Mouse (Mus musculus): ENCODE results near the gene Ptprm.

The Ptprm gene

DNA sequence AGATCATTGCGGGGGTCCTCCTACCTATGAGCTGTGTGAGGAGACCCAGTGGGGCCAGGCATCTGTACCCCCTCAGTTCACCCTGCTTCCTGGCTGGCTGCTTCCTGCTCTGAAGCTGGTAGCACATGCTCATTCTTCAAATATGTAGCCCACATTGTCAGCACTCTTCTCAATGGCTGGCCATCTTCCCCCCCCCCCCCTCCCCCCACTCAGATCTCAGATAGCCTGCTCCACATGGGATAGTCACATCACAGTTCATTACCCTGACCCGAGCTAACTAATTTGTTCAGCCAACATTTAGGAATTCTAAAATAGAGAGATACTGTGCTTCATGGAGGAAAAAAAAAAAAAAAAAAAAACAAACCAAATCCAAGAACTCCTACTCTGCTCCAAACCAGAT lies 679.6 kb downstream of the Ptprm start:
- DNase-seq (ENCODE audit: low read depth): no peak

- no peak for DNase-seq (ENCODE audit: low read depth)
Observed at GRCm38 (mm10) chr17:66671715-66672230, 682.5 kb downstream of the Ptprm start.

DNA sequence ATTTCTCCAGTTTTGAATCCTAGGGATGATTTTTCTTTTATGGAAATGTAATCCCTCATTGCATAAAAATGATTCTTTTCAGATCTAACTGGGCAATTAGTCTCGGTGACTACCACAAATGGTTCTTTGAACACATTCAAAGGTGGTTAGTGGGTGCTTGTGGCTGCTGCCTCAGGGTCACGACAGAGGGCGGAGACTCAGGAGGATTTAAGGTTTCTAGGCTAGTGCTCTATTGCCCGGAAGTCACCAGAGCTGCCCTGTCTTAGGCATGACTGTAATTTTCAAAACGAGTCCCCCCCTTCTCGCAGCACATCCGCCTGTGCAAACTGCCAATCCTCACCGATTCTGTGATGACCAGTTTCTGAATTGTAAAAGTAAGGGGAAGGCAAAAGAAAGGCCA lies 683.0 kb downstream of the Ptprm start:
- DNase-seq (ENCODE audit: low read depth): no peak

DNA sequence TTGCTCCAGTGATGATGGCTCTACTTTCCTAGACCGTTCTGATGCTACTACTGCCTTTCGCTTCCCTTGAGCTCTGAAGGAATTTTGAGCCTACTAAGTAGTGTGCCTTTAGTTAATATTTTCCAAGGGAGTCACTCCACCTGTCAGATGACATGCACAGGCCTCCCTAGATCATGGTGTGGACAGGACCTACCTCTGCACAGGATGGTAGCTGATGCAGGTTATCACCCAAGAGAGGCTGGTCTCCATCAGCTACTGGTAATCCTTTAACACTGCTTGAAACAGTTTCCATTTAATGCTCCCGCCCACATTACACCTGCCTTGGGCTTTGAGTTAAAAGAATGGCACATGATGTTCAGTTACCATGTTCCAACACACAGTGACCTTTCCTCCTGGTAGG lies 688.5 kb downstream of the Ptprm start:
- no peak for DNase-seq (ENCODE audit: low read depth)

DNA sequence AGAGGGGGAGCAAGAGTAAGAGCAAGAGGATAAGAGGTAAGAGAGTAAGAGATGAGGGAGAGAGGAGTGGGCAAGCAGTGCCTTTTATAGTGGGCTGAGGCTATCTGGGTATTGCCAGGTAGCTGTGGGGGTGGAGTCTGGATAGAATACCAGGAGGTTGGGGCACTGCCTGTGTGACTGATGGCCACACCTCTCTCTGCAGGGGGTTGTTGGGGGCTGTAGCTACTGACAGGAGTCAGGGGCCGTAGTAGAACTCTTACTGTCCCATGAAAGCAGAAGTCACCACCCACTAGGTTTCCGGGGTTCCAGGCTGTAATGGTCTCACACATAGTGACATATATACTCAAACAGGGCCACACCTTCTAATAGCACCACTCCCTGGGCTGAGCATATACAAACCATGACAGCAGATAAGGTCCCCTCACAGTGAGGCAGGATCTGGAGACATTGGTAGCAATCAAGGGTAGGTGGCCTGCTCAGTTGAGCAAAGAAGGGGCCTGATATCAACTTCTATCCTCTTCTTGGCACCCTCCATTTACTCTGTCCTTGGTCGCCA lies 689.0 kb downstream of the Ptprm start:
- DNase-seq (ENCODE audit: low read depth): no peak

DNA sequence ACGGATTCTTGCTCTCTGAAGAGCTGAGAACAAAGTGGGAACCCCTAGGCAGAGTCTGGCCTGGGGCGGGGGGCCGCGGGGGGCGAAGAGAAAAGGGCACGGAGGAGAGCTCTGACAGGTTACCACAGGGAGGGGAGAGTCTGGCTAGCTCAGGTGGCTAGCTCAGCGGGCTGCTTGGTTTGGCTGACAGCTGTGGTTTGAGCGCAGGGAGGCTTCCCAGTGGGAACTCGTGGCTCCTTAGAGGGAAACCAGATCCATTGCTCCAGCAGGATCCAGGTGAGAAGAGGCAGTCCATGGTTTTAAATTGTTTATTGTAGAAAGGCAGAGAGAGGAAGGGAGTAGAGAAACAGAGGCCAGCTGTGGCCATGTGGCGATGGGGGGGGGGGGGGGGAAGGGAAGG lies 689.5 kb downstream of the Ptprm start:
- no peak for DNase-seq (ENCODE audit: low read depth)

GRCm38 (mm10) chr17:66659242-66659641 lies 695.0 kb downstream of the Ptprm start:
- DNase-seq (ENCODE audit: low read depth): no peak

DNA sequence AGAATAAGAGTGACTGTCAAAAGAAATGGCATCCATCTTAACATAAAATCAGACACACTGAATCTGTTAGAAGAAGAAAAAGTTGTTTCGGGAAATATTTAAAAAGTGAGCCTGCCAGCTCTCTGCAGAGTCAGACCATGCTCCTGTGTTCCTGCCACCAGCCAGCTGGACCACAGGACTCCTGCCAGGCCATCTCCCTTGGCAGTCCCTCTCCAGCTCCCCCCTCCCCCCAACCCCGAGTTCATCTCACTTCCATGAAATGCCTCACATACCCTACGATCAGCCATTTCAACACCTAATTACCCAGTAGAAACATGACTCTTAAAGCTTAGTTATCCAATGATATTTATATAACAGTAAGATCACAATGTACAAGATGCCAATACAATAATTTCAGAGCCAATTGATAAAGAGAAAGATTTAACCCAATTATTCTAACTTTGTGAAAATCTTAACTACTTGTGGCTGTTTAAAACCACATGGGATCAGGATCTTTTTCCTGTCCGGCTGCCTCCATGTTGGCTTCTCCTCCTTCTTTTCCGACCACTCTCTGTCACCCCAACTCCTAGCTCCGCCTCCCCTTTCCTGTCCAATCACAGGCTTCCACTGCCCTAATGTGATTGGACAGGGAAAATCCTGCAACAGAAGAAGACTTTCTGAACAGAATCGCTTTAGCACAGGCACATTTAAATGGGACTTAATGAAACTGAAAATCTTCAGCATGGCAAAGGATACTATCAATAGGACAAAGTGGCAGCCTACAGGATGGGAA lies 716.1 kb downstream of the Ptprm start:
- no peak for DNase-seq (ENCODE audit: low read depth)

GRCm38 (mm10) chr17:66619996-66620656 lies 734.1 kb downstream of the Ptprm start:
- no peak for DNase-seq (ENCODE audit: low read depth)

DNA sequence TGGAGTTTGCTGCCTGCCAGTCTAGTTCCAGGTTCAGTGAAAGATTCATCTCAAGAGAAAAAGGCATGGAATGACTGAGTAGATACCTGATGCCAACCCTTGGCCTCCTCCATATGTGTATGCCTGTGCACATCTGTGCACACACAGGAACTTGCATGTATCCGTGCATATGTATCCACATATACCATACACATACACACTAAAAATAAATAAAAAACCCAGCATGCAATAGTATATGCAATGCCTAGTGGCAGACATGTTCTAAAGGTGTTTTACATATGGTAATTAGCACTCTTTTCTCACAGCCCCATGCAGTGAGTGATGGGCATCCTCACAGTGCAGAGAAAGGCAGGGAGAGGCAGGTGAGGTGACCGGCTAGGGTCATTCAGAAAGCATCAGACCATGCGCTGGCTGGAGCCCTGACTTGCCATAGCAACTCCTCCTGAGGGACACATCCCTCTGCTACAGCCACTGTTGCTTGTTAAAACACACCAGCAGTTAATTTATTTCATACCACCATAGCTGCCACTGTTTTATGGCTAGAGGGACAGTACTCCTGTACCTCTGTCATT lies 734.9 kb downstream of the Ptprm start:
- DNase-seq (ENCODE audit: low read depth): no peak

Measured in c-Kit-positive CD71-positive TER-119-negative erythroid progenitor cells, embryonic 14.5 days (primary cell).